Mouse (Mus musculus) CD4-positive, CD25-positive, alpha-beta regulatory T cell (primary cell): Measurements from ENCODE around the gene Zfp988. TPM values are rescaled to one million over a fixed set of nuclear protein-coding genes. Genes with fewer than 3 reads are reported as not detected.

ENCODE experiments used
- polyA plus RNA-seq: library from polyadenylated mRNA; unstranded; fragments of 100-300 nt; shearing (Covaris generic); gene quantifications from one replicate; pipeline ENCODE4 v1.2.1, GENCODE M21; 2017

Zfp988 gene
- 0.47 TPM for polyA plus RNA-seq

GRCm38 (mm10) chr4:147305436-147305835, at the start of gene Zfp988:
Zfp988 (plus strand) TSS chr4:147305674.

GRCm38 (mm10) chr4:147361003-147361402, 55.5 kb downstream of the Zfp988 start, which contains the start of gene Zfp978:
Zfp978 (plus strand) TSS chr4:147361303.

Other genes with a start within 250 kb of the Zfp988 start
- gene Zfp991, start 173.6 kb upstream of the Zfp988 start, polyA plus RNA-seq = 5.8 TPM
- gene Zfp978, start 55.6 kb downstream of the Zfp988 start, polyA plus RNA-seq = not detected
- 0.89 TPM for gene Zfp982, start 186.7 kb downstream of the Zfp988 start, polyA plus RNA-seq
- gene Gm16503, start 234.5 kb downstream of the Zfp988 start, polyA plus RNA-seq = 0.38 TPM
- 0.66 TPM for gene Zfp985, start 247.6 kb downstream of the Zfp988 start, polyA plus RNA-seq